Mouse (Mus musculus) midbrain, embryonic 10.5 days (tissue): ENCODE results near the gene Irs1. TPM values are rescaled to one million over a fixed set of nuclear protein-coding genes. Genes with fewer than 3 reads are reported as not detected.

Experiments
- DNase-seq: peaks from one replicate; pipeline ENCODE4 v3.0.0-alpha.2; 2017; ENCODE audit warnings: low spot score
- H3K27ac ChIP-seq: fragments of 300-500 bp; sonication (generic); replicated peaks from 2 replicates; pipeline ENCODE4 v1.5.1; 2016; ENCODE audit warnings: mild to moderate bottlenecking
- H3K27me3 ChIP-seq: fragments of 300-500 bp; sonication (generic); 2 replicates; pipeline ENCODE4 v1.6.1; 2016; ENCODE audit warnings: low read depth, mild to moderate bottlenecking; ENCODE audit not compliant: poor library complexity, severe bottlenecking
- H3K36me3 ChIP-seq: fragments of 300-500 bp; sonication (generic); 2 replicates; pipeline ENCODE4 v1.6.1; 2016; ENCODE audit warnings: mild to moderate bottlenecking, moderate library complexity
- H3K4me1 ChIP-seq: fragments of 300-500 bp; sonication (generic); 2 replicates; pipeline ENCODE4 v1.6.1; 2016
- H3K4me3 ChIP-seq: fragments of 300-500 bp; sonication (generic); 2 replicates; pipeline ENCODE4 v1.5.1; 2016; ENCODE audit warnings: mild to moderate bottlenecking, moderate library complexity
- H3K9me3 ChIP-seq: fragments of 300-500 bp; sonication (generic); replicated peaks from 2 replicates; pipeline ENCODE4 v1.6.1; 2016; ENCODE audit warnings: mild to moderate bottlenecking
- WGBS: fragments of 180-500 bp; shearing (Covaris S2); methylation state at CpG from one replicate; pipeline ENCODE4 v1.1.7; 2016; 5-methylcytosine and 5-hydroxymethylcytosine counted together
- polyA plus RNA-seq: library from polyadenylated mRNA; unstranded; fragments of >200 nt; fragmentation: Nextera tagmentation; extraction: Ambion mirVana; gene quantifications from 2 replicates; pipeline ENCODE4 v1.2.1, GENCODE M21; 2016

Gene Irs1
- polyA plus RNA-seq, 1 experiment from 2014 or later = 7.3 TPM

GRCm38 (mm10) chr1:82304483-82304882, 13.3 kb upstream of the Irs1 start:
- Histone ChIP-seq H3K4me3 (no peak overlapping the region), H3K9me3 (no peaks in the 10 kb centered on the region), H3K27me3 (no peaks in the 10 kb centered on the region), H3K36me3 (no peaks in the 10 kb centered on the region), H3K27ac (no peak overlapping the region), H3K4me1 (no peaks in the 10 kb centered on the region)
- 90% methylated on average over 3 of the region's 3 CpGs for WGBS
- no peak for DNase-seq

DNA sequence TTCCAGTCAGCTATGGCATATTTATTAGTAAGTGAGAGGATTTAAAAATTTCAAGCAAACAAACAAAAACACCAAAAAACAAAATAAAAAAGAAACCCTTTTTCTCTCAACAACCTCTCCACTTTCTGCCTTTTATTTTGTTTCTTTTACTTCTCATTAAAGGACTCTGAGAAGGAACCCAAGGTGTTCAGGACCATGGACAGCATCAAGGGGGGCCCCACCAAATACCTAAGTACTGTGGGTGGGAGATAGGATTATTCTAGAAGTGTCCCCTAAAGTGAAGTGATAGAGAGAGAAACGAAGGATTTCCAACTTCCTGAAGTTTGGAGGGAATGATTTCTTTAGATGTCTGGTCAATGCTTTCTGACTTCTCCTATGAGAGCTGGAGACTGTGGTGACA, 7.4 kb upstream of the Irs1 start:
- Histone ChIP-seq H3K27ac (no peak overlapping the region), H3K4me3 (no peak overlapping the region), H3K36me3 (no peaks in the 10 kb centered on the region), H3K9me3 (no peaks in the 10 kb centered on the region), H3K4me1 (no peaks in the 10 kb centered on the region), H3K27me3 (no peaks in the 10 kb centered on the region)
- 46% methylated on average over 1 of the region's 1 CpGs for WGBS
- no peak for DNase-seq

DNA sequence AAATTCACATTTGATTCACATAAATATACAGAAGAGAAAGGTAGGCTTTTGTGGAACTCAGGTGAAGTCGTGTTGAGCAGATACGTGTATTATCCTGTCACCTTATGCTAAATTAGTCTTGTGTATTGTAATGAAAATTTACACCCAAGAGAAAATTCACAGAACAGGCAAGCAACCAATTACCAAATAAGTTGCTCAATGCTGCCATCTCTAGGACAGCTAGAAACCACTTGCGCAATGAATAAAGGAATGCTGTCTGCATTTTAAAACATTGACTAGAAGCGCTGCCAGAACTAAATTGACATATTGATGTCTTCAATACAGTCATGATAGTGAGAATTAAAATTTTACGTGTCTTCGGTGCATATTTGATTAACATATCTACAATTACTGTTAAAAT, 2.9 kb upstream of the Irs1 start:
- no peaks in the 10 kb centered on the region for H3K9me3 ChIP-seq
- WGBS = 15% methylated on average over 6 of the region's 6 CpGs
- DNase-seq = no peak

GRCm38 (mm10) chr1:82292771-82293170, 1.6 kb upstream of the Irs1 start:
- DNase-seq = peak; percentile 87
- Histone ChIP-seq H3K36me3 (peaks cover 18% of the 10 kb centered on the region), H3K27ac (no peak overlapping the region), H3K4me1 (peaks cover 45% of the 10 kb centered on the region), H3K27me3 (peaks cover 19% of the 10 kb centered on the region), H3K9me3 (peaks cover 12% of the 10 kb centered on the region), H3K4me3 (peak overlapping the region; percentile 81)
- WGBS = 0% methylated on average over 13 of the region's 13 CpGs

More for the DNA sequence above, 2.9 kb upstream of the Irs1 start:
- Histone ChIP-seq H3K4me1 (peaks cover 35% of the 10 kb centered on the region), H3K36me3 (peaks cover 5% of the 10 kb centered on the region), H3K27ac (no peak overlapping the region), H3K4me3 (no peak overlapping the region), H3K27me3 (peaks cover 5% of the 10 kb centered on the region; the same call in 1 of the 2 replicates)

- H3K9me3 ChIP-seq = peaks cover 16% of the 10 kb centered on the region
- peak overlapping the region; percentile 81 for H3K4me3 ChIP-seq
- H3K4me1 ChIP-seq = peaks cover 52% of the 10 kb centered on the region
- no peak for DNase-seq
- H3K27ac ChIP-seq = peak overlapping the region; percentile 96
- WGBS = 2% methylated on average over 23 of the region's 23 CpGs
- peaks cover 25% of the 10 kb centered on the region for H3K36me3 ChIP-seq
- H3K27me3 ChIP-seq = peaks cover 23% of the 10 kb centered on the region
Measured at GRCm38 (mm10) chr1:82291930-82292712, 905 bp upstream of the Irs1 start.

DNA sequence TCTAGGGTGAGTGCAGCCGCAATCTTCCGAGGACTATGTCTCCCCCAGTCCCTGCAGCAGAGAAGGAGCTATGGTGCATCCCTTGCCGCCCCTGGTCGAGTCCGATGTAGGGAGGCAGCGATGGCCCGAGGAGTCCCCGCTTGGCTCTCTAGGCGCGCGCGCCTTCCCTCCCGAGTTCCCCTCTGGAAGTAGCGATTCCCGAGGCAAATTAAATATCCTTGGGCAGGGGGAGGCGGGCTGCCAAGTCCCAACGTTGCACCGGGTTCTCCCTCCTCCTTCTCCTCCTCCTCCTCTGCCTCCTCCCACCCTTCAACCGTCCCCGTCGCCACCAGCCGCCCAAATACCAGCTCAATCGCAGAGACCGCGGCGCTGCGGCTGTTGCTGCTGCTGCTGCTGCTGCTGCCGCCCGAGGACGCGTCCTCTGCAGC, 479 bp downstream of the Irs1 start:
- WGBS = 0% methylated on average over 31 of the region's 31 CpGs
- H3K4me1 ChIP-seq = peaks cover 66% of the 10 kb centered on the region
- peak overlapping the region; percentile 96 for H3K27ac ChIP-seq
- peak overlapping the region; percentile 81 for H3K4me3 ChIP-seq
- peaks cover 28% of the 10 kb centered on the region for H3K36me3 ChIP-seq
- peaks cover 16% of the 10 kb centered on the region for H3K9me3 ChIP-seq
- peaks cover 23% of the 10 kb centered on the region for H3K27me3 ChIP-seq
- peak; percentile 87 for DNase-seq

DNA sequence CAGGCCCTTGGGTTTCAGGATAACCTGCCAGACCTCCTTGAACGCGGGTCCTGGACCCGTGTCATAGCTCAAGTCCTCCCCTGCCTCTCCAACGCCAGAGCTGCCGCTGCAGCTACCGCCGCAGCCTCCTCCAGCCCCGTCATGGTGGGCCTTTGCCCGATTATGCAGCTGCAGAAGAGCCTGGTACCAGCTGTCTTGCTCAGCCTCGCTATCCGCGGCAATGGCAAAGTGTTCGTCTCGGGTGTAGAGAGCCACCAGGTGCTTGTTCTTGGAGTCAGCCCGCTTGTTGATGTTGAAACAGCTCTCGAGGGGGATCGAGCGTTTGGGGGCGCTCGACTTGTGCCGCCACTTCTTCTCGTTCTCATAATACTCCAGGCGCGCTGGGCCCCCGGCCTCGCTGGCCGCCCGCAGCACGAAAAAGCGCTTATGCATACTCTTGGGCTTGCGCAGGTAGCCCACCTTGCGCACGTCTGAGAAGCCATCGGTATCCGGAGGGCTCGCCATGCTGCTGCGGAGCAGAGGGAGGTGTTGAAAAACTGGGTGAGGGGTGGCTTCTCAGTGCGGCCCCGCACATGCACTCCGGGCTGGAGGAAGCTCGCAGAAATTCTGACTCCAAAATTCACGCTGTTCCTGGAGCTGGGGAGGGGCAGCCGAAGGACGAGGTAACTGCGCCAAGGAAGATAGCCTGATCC, 1.1 kb downstream of the Irs1 start:
- peak overlapping the region; percentile 96 for H3K27ac ChIP-seq
- peaks cover 23% of the 10 kb centered on the region for H3K27me3 ChIP-seq
- peaks cover 28% of the 10 kb centered on the region for H3K36me3 ChIP-seq
- H3K4me1 ChIP-seq = peaks cover 72% of the 10 kb centered on the region
- peak overlapping the region; percentile 81 for H3K4me3 ChIP-seq
- peak; percentile 64 for DNase-seq
- under 1% methylated on average over 45 of the region's 45 CpGs for WGBS
- peaks cover 16% of the 10 kb centered on the region for H3K9me3 ChIP-seq

DNA sequence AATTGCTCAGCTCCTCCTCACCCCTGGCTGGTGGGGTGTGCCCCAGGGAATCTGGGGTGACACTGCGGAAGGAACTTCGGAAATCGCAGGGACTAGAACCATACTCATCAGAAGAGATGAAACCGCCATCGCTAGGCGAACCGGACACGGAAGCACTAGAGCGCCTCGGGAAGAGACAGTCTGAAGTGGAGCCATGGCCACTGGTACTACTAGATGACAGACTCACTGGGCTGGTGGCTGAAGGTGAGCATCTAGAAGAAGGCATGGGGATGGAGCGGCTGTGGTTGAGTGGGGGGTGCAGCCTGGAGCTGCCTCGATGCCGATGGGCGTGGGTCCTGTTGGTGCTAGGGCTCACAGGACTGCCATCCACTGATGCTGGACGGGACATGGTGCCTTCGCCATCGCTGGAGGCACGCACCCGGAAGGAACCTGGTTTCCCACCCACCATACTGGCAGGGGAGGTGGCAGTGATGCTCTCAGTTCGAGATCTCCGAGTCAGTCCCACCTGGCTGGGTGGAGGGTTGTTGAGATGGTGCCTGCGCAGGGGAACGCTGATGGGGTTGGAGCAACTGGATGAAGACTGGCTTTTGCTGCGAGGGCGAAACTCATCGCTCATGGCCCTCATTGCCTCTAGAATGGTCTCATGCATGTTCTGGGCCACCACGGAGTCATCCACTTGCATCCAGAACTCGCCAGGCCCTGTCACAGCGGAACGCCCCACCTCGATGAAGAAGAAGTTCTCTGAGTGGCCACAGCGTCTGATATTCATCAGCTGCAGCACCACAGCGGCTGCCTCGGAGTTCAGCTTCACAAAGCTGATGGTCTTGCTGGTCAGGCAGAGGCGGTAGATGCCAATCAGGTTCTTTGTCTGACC, 1.9 kb downstream of the Irs1 start:
- WGBS = 73% methylated on average over 35 of the region's 35 CpGs

DNA sequence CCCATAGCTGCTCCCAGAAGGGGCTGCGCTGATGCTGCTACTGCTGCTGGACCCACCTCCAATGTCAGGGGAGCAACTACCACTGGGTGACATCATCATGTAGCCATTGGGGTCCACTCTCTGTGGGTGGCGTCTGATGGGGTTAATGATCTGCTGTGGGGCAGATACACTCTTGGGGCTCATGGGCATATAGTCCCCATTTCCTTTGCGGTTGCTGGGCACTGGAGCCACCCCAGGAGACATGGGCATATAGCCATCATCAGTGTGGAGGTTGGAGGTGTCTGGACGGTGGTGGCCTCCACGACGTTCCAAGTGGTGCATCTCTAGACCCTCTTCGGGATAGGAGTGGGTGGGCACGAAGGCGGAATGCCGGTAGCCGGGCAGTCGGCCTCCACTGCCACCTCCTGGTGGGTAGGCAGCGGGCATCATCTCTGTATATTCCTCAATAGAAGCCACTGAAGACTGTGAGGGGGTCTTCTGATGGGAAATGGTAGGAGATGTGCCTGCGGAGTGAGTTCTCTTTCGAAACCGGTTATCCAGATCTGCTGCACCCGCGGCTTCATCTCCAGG, 2.7 kb downstream of the Irs1 start:
- 87% methylated on average over 18 of the region's 18 CpGs for WGBS
- Histone ChIP-seq H3K36me3 (peaks cover 28% of the 10 kb centered on the region), H3K27me3 (peaks cover 23% of the 10 kb centered on the region), H3K4me1 (peaks cover 88% of the 10 kb centered on the region), H3K4me3 (peak overlapping the region; percentile 81), H3K27ac (no peak overlapping the region), H3K9me3 (peaks cover 16% of the 10 kb centered on the region)
- no peak for DNase-seq

More for the DNA sequence above, 1.9 kb downstream of the Irs1 start:
- Histone ChIP-seq H3K9me3 (peaks cover 16% of the 10 kb centered on the region), H3K27me3 (peaks cover 23% of the 10 kb centered on the region), H3K4me3 (peak overlapping the region; percentile 81), H3K4me1 (peaks cover 79% of the 10 kb centered on the region), H3K36me3 (peaks cover 28% of the 10 kb centered on the region), H3K27ac (peak overlapping the region; percentile 96)
- DNase-seq = no peak

- WGBS = 91% methylated on average over 16 of the region's 16 CpGs
Measured at GRCm38 (mm10) chr1:82287776-82288325, 3.4 kb downstream of the Irs1 start.

GRCm38 (mm10) chr1:82287052-82287775, 4.0 kb downstream of the Irs1 start:
- Histone ChIP-seq H3K36me3 (peaks cover 28% of the 10 kb centered on the region), H3K9me3 (peaks cover 16% of the 10 kb centered on the region), H3K27ac (peak overlapping the region; percentile 77), H3K27me3 (peaks cover 23% of the 10 kb centered on the region), H3K4me3 (peak overlapping the region; percentile 81), H3K4me1 (peaks cover 86% of the 10 kb centered on the region)
- DNase-seq = no peak
- WGBS = 65% methylated on average over 22 of the region's 22 CpGs

More at GRCm38 (mm10) chr1:82287776-82288325, 3.4 kb downstream of the Irs1 start:
- Histone ChIP-seq H3K36me3 (peaks cover 28% of the 10 kb centered on the region), H3K4me1 (peaks cover 86% of the 10 kb centered on the region), H3K4me3 (peak overlapping the region; percentile 81), H3K9me3 (peaks cover 16% of the 10 kb centered on the region), H3K27me3 (peaks cover 23% of the 10 kb centered on the region), H3K27ac (peak overlapping the region; percentile 77; the same call in 1 of the 2 replicates)
- DNase-seq = no peak
